Mouse (Mus musculus) heart, adult 11 months (tissue): ENCODE measurements around the gene Tubd1.

ENCODE experiments used
- DNase-seq: peaks from one replicate; pipeline ENCODE4 v3.0.0; 2022

Tubd1 gene

DNA sequence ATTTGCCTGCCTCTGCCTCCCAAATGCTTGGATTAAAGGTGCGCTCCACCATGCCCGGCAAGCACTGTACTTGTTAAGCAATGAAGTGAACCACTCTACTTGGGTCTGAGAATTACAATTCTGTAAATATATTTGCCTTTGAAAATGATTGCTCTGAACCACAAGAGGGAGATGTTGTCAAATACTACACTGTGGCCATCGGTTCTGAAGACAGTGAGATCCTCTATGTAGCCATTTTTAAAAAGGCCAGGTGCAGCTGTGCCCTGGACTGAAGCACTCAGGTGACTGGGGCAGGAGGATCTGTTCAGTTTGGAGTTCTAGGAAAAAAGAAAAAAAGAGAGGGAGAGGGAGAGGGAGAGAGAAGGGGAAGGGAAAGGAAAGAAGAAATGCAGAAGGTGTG, 23.6 kb downstream of the Tubd1 start:
- DNase-seq = no peak

DNA sequence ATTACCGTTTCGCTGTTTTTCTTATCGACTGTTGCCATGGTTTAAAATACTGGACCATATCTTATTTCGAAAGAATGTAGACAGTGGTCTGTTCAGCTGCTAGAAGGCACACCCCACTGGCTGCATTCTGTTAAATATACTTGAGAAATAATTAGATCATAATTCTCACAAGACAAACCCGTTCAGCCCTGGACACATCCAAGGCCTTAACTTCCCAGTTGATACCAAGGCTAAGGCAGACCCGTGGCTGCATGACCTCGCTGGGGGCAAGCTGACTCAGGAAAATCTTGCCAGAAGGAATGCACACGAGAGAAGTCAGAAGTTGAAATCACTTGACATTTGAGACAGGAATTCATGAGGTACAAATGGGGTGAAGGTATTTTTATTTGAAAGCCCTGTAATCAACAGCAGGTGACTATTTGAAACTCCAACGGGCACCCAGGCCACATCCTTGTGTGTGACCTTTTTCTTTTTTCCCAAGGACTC, 25.5 kb downstream of the Tubd1 start:
- DNase-seq = no peak

DNA sequence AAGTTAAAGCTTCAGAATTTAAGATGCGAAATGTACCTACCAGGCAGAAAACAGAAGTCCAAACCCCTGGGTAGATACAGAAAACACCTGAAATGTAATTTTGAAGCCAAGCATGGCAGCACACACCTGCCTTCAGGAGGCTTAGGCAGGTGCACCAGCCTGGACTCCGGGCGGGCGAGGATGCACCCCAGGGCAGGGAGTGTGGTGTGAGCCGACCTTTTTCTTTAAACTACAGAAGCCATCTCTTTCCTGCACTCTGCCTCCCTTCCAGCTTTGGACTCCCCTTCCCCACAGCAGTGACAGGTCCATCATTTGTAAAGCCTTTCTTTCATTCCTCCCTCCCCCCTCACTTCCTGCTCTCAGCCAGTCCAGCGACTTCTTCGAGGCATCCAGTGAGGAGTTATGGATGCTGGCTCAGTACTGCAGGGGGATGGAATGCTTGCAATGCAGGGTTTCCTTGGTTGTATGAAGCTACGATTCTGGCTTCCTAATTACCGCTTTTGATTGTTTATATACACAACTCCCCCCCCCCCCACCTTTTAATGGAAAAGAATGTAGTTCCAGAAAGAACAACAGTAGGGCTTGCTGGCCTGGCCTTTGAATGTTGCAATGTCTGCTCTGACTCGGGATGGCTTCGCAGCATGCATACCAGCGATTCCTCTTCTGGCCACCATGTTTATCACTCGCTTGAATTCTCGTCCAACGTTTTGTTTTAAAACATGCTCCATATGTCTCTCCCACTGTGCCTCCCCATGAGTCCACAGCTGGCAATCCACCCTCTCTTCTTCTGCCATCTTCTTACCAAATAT, 26.5 kb downstream of the Tubd1 start:
- DNase-seq = no peak

DNA sequence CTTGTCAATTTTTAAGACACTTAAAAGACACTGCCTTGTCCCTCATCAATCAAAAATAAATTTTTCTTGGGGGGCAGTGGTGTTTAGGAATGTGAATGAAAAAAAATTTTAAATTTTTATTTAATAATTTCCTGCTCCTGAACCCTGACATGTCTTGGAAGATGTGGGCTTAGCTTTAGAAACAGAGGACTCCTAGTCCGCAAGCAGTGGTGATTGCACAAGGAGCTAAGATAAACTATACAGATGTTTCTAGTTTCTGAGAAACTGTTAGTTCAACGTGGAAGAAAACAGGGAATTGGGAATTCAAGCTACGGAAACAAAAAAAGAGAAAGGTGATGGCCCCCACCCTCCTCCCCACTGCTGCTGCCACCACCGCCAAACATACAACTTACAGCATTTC, 27.1 kb downstream of the Tubd1 start:
- no peak for DNase-seq

DNA sequence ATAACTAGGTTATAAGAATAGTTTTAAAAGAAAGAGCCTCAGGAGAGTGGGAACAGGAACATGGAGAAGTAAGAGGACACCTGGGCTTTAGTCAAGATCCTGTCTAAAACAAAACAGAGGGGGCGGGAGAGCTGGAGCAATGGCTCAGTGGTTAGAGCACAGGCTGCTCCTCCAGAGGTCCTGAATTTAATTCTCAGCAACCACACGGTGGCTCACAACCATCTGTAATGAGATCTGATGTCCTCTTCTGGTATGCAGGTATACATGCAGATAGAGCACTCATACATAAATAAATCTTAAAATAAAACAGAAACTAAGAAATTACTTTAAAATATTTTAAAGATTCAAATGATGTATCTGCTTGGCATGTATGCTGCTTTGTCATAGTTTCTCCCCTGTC, 27.8 kb downstream of the Tubd1 start:
- no peak for DNase-seq

DNA sequence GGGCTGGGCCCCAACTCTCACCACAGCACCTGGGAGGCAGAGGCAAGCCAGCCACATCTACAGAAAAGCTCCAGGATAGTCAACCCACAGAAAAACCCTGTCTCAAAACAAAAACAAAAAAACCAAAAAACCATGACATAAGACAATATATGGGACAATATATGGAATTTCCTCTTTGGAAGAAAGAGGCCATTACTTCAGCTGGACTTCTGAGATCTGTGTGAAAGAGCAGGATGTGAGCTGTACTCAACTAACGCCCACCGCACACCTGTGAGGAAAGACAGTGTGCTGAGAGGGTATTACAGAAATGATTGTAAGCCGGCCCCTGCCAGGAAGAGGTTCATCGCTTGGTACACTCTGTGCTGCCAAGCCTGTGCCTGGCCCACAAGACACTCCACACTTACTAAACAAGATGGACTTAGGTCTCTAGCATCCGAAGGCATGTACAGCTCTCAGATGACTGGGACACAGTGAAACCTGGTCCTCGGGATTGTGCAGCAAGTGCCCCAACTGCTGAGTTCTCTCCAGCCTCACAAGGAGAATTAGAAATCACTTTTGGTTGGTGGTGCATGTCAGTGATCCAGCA, 28.9 kb downstream of the Tubd1 start:
- DNase-seq = no peak

DNA sequence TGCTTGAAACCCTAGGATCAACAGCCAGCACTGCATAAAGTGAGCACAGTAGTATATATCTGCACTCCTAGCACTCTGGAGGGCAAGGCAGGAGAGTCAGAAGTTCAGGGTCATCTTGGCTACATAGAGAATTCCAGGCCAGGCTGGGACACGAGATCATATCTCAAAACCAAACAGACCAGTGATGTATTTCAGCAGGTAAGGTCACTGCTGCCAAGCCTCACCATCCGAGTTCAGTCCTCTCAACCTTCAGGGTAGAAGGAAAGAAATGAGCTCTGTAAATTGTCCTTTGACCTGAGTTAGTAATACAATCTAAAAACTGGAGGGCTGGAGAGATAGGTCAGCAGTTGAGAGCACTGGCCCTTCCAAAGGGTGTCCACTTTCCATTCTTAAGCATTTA, 29.6 kb downstream of the Tubd1 start:
- no peak for DNase-seq

DNA sequence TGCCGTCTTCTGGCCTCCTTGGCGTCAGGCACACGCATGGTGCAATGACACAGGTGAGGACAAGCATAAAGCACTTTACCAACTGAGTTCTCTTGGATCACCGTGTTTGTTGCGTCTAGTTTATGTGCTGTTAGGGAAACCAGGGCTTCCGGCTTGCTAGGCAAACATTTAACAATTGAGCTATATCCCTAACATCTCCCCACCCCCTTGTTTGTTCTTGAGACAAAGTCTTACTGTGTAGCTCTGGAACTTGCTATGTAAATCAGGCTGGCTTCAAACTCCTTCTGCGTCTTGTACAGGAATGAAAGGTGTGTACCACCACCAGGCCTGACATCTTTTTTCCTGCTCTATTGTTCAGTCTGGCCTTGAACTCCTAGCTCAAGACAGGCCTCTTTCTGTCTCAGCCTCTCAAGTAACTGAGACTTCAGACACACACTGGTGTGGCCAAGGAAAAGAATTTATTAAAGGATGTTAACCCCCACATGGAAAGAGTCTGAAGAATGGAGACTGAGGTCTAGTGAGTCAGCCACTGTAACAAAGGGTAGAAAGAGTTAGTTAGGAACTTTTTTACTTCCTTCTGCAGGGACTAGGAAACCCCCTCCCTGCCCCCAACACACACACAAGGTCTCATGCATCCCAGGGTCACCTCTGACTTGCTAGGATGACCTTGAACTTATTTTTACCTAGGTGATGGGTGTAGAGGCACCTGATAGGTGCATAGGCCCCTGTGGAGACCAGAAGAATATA, 31.0 kb downstream of the Tubd1 start:
- DNase-seq = no peak

DNA sequence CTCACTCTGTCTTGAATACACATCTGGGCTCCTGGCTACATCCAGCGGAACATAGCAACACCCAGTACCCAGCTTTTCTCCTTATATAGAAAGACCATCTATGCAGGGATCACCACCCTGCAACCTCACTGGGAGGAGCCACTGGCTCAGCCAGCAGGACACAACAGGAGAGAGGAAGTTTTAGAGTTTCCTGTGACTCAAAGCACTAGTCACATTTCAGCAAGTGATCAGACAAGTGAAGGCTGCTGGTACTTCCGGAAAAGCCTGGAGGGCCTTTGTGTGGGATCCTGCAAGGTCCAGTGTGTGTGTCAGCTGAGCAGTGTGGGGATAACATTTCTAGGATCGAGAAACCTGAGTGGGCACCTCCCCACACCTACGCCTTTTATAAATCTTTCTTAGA, 32.4 kb downstream of the Tubd1 start:
- DNase-seq = peak; percentile 99

DNA sequence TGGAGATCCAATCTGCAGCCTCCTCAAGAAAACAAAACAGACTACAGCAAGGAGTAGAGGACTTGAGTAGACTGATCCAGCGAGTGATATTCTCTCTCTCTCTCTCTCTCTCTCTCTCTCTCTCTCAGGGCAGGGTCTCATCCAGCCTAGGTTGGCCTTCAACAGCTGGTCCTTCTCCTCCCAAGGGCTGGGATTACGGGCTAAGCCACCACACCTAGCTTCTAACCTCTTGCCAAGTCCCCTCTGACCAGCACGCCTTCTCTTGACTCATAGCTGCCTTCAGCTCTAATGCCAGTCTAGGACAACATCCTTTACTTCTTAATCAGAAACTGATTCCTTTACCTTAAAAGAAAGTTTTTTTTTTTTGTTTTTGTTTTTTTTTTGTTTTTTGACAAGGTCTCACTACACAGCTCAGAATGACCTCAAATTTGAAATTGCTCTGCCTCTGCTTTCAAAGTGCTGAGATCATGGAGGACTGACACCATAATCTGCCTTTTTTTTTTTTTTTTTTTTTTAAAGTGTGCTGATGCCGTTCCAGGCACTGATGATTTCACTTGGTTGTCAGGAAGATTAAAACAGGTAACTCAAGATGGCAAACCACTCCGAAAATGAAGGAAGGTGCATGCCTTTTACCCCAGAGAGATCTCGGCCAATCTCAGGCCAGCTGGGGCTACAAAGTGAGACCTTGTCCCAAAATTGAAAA, 33.5 kb downstream of the Tubd1 start:
- DNase-seq = no peak

DNA sequence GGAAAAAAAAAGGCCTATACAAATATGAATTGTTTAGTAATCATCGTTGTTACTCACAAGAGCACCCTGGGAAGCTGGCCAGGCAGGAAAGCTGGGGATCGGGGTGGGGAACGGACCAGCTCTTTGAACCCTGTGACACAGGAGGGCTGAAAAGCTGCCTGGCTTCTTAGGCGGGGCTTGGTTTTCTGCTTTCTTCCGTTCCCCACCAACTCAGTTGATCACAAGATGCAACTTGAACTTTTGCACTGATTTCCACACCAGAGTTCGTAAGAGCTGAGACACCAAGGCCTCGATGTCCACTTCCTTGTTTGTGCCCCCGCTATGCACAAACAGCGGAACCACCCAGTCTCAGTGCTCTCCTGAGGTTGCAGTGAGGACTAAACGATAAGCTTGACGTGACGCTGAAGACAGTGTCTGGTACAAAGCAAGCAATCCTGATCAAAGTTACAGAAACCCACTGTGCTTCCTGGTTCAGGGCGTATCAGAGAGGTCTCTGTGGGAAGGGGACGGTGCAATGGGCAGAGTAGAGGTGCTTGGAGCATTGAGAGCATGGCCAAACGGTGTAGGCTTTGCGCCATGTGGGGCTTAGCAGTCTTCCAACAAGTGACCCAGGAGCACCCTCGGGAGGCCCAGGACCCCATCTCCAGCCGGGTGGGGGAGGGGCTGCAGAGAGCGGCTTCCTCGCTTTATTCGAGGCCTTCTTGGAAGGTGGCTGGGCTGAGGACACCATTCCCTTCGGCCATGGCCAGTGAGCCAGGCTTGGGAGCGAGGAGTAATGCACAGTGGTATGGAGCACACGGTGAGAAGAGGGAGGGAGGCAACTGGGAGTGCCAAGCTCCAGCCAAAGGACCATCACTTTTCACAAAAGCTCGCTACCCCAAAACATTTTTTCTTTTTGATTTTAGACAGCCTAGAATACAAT, 34.3 kb downstream of the Tubd1 start:
- DNase-seq = peak; percentile 99

DNA sequence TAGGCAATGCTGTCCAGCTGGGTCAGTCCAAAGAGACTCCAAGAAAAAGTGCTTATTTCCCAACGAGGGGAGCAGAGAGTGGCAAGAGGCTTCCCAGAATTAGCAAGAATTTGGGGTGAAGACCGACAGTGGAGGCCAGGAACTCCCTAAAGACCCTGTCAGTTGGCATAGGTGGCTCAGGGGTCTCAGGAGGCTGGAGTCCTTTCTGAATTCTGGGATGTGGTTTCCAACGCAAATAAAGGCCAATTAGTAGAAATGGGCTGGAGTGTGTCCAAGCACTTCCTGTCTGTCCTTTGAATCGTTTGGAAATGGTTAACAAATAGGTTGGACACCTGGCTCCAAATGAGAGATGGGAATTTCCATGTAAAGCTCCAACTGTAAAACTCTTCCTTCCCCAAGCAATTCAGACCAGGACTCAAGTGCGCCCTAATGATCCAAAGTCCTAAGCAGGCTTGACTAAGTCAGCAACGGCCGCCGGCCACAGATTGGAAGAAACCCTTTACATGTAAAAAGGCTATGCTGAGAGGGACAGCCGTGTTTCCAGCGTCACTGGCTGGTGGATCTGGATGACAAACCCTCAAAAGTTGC, 35.0 kb downstream of the Tubd1 start:
- DNase-seq = peak; percentile 93

DNA sequence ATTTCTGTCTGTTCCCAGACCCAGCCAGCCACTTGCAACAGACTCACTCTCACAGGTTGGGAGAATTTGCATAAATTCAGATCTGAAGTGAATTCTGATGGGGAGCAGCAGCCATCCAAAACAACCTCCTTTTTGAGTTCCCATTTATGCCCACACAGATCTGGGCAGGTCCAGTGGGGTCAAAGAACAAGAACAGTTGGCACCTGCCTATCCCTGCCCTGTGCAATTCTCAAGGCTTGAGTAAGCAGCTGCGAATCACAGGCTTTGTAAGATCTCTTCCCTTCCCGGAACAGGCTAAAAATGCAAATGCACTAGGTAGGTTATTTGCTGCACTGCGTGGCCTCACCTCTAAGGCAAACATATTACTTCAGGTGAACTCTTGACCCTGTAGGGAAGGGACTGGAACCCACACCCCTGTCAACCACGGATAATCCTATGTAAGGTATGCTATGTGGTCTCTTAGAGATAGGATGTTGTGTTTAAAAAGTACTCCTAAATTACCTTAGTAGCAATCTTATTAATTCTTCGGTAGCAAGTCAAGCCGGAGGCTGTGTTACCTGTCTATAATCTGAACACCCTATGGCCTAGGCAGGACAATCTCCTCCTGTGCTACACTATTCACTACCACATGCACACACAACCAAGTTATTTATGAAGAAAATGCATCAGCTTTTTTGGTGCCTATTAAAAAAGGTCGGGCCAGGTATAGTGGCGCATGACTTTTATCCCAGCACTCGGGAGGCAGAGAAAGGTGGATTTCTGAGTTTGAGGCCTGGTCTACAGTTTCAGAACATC, 35.7 kb downstream of the Tubd1 start:
- DNase-seq = peak; percentile 88

DNA sequence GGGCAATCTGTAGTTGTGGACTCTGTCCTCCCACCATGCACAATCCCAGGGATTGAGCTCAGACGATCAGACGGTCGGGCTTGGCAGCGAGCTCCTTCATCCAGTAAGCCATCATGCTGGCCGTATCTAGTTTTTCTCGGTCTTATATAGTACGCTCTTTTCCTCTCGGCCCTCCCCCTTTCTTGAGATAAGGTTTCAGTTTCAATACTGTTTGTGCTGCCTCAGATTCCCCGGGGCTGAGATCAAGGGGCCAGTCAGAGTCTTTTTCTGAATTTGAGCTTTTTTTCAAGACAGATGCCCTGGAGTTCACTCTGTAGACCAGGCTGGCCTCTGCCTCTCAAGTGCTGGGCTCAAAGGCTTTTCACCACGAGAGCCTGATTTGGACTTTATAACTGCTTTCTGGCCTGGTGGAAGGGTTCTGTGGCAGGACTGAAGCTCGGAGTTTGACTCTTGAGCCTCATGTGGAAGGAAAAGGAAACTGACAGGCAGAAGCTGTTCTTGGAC, 36.5 kb downstream of the Tubd1 start:
- DNase-seq = peak; percentile 97

DNA sequence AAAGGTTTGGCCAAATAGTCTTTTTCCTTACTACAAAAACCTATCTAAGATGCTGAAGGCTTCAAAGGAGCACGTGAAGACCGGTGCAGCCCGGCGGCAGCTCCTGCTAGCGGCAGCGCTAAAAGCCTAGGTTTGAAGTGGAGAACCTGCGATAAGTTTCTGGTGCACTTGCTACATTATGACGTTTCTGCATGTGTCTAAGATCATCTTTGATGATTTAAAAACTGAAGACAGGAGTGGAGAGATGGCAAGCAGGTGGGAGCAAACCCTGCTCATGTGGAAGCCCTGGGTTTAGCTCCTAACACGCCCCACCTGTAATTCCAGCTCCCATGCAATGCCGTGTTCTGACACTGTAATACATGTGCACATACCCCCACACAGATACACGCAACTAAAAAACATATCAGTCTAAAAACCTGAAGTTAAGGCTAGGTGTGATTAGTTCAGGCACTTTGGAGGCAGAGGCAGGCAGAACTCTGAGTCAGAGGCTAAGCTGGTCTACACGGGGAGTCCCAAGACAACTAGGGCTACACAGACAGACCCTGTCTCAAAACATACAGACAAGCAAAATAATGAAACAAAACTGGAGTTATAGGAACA, 37.3 kb downstream of the Tubd1 start:
- no peak for DNase-seq

DNA sequence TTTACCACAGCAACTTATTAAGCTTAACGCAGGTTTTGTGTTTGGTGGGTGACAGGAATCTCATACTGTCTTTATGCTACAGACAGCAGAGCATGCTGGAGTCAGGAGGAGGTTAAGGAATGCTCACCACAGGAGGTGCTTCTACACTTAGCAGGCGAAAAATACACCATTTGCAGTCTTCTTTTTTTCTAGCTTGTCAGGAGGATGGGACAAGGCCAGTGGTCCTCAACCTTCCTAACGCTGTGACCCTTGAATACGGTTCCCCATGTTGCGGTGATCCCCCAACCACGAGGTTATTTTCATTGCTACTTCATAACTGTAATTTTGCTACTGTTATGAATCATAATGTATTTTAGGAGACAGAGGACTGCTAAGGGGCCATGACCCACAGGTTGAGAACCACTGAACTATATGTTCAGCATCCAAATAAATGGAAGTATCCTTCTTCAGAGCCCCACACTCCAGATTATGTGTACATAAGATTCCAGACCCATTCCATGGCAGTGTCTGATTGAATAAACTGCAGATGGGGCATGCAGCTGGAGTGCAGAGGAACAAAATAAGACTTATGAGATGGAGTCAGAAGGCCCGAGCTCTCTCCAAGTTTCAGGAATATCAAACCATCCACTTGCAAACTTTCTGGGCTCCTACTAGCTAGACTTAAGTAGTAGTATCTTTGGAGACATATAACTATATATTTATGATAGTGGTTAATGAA, 37.9 kb downstream of the Tubd1 start:
- no peak for DNase-seq

DNA sequence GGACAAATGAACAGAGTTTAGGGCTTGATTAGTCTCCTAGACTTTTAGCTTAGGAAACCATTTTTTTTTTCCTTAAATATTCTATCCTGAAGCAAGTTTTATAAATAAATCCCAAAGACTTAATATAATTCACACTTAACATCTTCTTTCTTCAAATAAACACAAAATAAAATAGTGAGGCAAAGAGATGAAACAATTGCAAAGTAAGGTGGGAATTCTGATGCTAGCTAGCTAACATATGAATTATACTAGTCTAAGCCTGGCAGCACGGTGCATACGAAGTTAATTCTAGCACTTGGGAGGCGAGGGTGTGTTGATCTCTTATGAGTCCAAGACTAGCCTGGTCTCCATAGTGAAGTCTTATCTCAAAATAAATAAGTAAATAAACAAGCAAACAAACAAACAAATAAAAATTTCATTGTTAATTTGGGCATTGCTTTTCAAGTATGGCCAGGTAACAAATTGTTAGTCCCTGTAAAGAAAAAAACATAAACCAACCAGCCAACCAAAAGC, 38.6 kb downstream of the Tubd1 start:
- DNase-seq = no peak

DNA sequence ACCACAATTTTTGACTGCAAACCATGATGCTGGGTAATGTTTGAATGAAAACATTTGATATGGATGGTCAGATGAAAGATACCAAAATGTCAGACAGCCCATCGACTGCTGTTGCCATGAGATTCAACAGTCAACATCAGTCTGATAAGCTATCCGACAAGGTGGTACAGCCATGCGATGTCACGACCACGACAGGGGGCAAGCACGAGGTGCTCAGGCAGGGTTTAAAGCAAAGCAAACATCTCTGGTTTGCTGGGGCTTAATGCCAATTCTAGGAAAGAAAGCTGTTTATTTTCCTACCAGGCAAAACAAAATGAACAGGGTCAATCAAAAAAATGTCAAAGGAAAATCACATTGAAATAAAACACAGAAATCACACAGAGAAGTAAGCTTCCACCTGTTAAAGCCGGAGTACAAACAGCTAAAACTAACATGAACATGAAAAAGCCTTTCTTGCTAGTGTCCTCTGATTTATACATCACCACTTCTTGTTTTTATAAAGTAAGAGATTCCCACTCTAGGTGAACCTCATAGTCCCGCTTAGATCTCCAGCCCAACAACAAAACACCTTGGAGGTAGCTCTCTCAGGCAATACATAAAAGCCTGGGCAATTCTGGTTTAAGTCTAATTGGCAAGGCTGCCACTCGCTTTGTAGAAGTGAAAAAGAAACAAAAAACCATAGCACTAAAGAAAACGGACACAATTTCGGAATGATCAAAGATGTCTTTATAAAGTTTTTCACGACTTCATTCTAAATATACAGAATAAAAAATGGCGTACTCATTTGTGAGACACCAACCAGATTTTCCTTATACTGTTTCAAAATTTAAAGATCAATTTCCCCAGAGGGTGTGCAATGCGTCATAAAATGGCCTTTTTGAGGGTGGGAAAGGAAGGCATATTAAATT, 39.5 kb downstream of the Tubd1 start:
- DNase-seq = no peak
